Mouse (Mus musculus) bone marrow macrophage, adult 2 months (primary cell): Measurements from ENCODE around the gene Fam184b.

Experiments
- CTCF ChIP-seq: IDR thresholded peaks from 2 replicates; pipeline ENCODE4 v1.5.1; 2012; ENCODE audit warnings: low read depth, mild to moderate bottlenecking, low read length, moderate library complexity
- POLR2A ChIP-seq: IDR thresholded peaks from 2 replicates; pipeline ENCODE4 v1.6.1; 2012; ENCODE audit warnings: mild to moderate bottlenecking, low read depth, low read length, borderline replicate concordance

- TF ChIP-seq POLR2A (no peak), CTCF (no peak)
Measured at GRCm38 (mm10) chr5:45668324-45668723, 28.9 kb upstream of the Fam184b start.
